Mouse (Mus musculus) MEL (cell line): ENCODE results near the gene Vipr1. TPM values are rescaled to one million over a fixed set of nuclear protein-coding genes. Genes with fewer than 3 reads are reported as not detected.

Experiments
- DNase-seq: peaks from one replicate; pipeline ENCODE4 v3.0.0; 2011; ENCODE audit warnings: low read depth, low spot score
- H3K27ac ChIP-seq: 2 replicates; pipeline ENCODE4 v1.5.1; 2012; ENCODE audit warnings: low read depth, mild to moderate bottlenecking, control low read depth, low read length, moderate library complexity; ENCODE audit not compliant: control insufficient read depth
- H3K27me3 ChIP-seq, 2 experiments: fragments of 150-350 bp in 1 of 2; sonication (generic) in 1 of 2; 2 replicates each; pipeline ENCODE4 v1.6.1; 2012; ENCODE audit warnings: low read length in 2 of 2, mild to moderate bottlenecking in 2 of 2, improper control_type of control experiment in 1 of 2, moderate library complexity in 1 of 2; ENCODE audit not compliant: insufficient read depth in 2 of 2, control insufficient read depth in 1 of 2
- H3K36me3 ChIP-seq, 2 experiments: 2 replicates each; pipeline ENCODE4 v1.6.1; 2012 to 2014; ENCODE audit warnings: low read length in 2 of 2, improper control_type of control experiment in 1 of 2, inconsistent platforms in 1 of 2, mild to moderate bottlenecking in 1 of 2; ENCODE audit not compliant: insufficient read depth in 2 of 2, control insufficient read depth in 1 of 2
- H3K4me1 ChIP-seq, 2 experiments: fragments of 150-350 bp in 1 of 2; sonication (generic) in 1 of 2; 2 replicates each; pipeline ENCODE4 v1.6.1; 2012; ENCODE audit warnings: low read length in 2 of 2, improper control_type of control experiment in 1 of 2, mild to moderate bottlenecking in 1 of 2; ENCODE audit not compliant: insufficient read depth in 2 of 2, control insufficient read depth in 1 of 2
- H3K4me3 ChIP-seq, 2 experiments: fragments of 150-350 bp in 1 of 2; sonication (generic) in 1 of 2; 2 replicates each; pipeline ENCODE4 v1.5.1; 2012; ENCODE audit warnings: low read depth in 2 of 2, low read length in 2 of 2, mild to moderate bottlenecking in 2 of 2, moderate library complexity in 2 of 2, control low read depth in 1 of 2, improper control_type of control experiment in 1 of 2; ENCODE audit not compliant: control insufficient read depth in 1 of 2, insufficient read depth in 1 of 2
- H3K79me2 ChIP-seq: 2 replicates; pipeline ENCODE4 v1.6.1; 2012; ENCODE audit warnings: mild to moderate bottlenecking, low read length, moderate library complexity; ENCODE audit not compliant: control insufficient read depth, poor library complexity, insufficient read depth
- H3K9ac ChIP-seq: 2 replicates; pipeline ENCODE4 v1.6.1; 2012; ENCODE audit warnings: low read depth, mild to moderate bottlenecking, control low read depth, low read length, moderate library complexity; ENCODE audit not compliant: control insufficient read depth, poor library complexity, severe bottlenecking
- H3K9me3 ChIP-seq: fragments of 150-350 bp; sonication (generic); replicated peaks from 2 replicates; pipeline ENCODE4 v1.6.1; 2012; ENCODE audit warnings: mild to moderate bottlenecking, low read length, improper control_type of control experiment, moderate library complexity; ENCODE audit not compliant: insufficient read depth
- CHD1 ChIP-seq: IDR thresholded peaks from 2 replicates; pipeline ENCODE4 v1.6.1; 2012; ENCODE audit warnings: low read depth, mild to moderate bottlenecking, inconsistent platforms, low read length, improper control_type of control experiment
- CHD2 ChIP-seq: IDR thresholded peaks from 2 replicates; pipeline ENCODE4 v1.6.1; 2011; ENCODE audit warnings: low read length, improper control_type of control experiment
- CTCF ChIP-seq, 3 experiments: IDR thresholded peaks in 2 of 3; conservative IDR thresholded peaks in 1 of 3; 2 replicates each; pipeline ENCODE4 v1.5.1; 2011 to 2012; ENCODE audit warnings: low read length in 3 of 3, low read depth in 2 of 3, mild to moderate bottlenecking in 2 of 3, improper control_type of control experiment in 1 of 3, inconsistent platforms in 1 of 3, mixed read lengths in 1 of 3, moderate library complexity in 1 of 3; ENCODE audit not compliant: control insufficient read depth in 1 of 3, insufficient read depth in 1 of 3, poor library complexity in 1 of 3, severe bottlenecking in 1 of 3
- E2F4 ChIP-seq: IDR thresholded peaks from 2 replicates; pipeline ENCODE4 v1.6.1; 2011; ENCODE audit warnings: low read depth, low read length, improper control_type of control experiment, borderline replicate concordance
- ELF1 ChIP-seq: IDR thresholded peaks from 2 replicates; pipeline ENCODE4 v1.6.1; 2014; ENCODE audit warnings: low read depth, mild to moderate bottlenecking, inconsistent platforms, low read length, improper control_type of control experiment, moderate library complexity
- EP300 ChIP-seq, 2 experiments: IDR thresholded peaks; 2 replicates each; pipeline ENCODE4 v1.6.1; 2011; ENCODE audit warnings: improper control_type of control experiment in 2 of 2, low read length in 2 of 2, low read depth in 1 of 2, mild to moderate bottlenecking in 1 of 2
- GABPA ChIP-seq: IDR thresholded peaks from 2 replicates; pipeline ENCODE4 v1.6.1; 2012; ENCODE audit warnings: low read depth, mild to moderate bottlenecking, inconsistent platforms, low read length, improper control_type of control experiment, moderate library complexity
- HCFC1 ChIP-seq: IDR thresholded peaks from 2 replicates; pipeline ENCODE4 v1.6.1; 2012; ENCODE audit warnings: low read depth, mild to moderate bottlenecking, inconsistent platforms, low read length, improper control_type of control experiment, moderate library complexity
- JUND ChIP-seq: IDR thresholded peaks from 2 replicates; pipeline ENCODE4 v1.6.1; 2011; ENCODE audit warnings: low read depth, mild to moderate bottlenecking, improper control_type of control experiment, low read length
- MAX ChIP-seq: IDR thresholded peaks from 2 replicates; pipeline ENCODE4 v1.6.1; 2011; ENCODE audit warnings: low read length, improper control_type of control experiment
- MAZ ChIP-seq: IDR thresholded peaks from 2 replicates; pipeline ENCODE4 v1.6.1; 2012; ENCODE audit warnings: low read depth, mild to moderate bottlenecking, inconsistent platforms, low read length, improper control_type of control experiment
- MXI1 ChIP-seq: IDR thresholded peaks from 2 replicates; pipeline ENCODE4 v1.6.1; 2011; ENCODE audit warnings: mild to moderate bottlenecking, low read depth, low read length, improper control_type of control experiment
- MYC ChIP-seq: IDR thresholded peaks from 2 replicates; pipeline ENCODE4 v1.6.1; 2011; ENCODE audit warnings: low read depth, mild to moderate bottlenecking, low read length, improper control_type of control experiment, moderate library complexity
- NELFE ChIP-seq: IDR thresholded peaks from 2 replicates; pipeline ENCODE4 v1.6.1; 2011; ENCODE audit warnings: low read depth, low read length, improper control_type of control experiment
- NRF1 ChIP-seq: IDR thresholded peaks from 2 replicates; pipeline ENCODE4 v1.6.1; 2014; ENCODE audit warnings: low read depth, mild to moderate bottlenecking, inconsistent platforms, low read length, improper control_type of control experiment, moderate library complexity; ENCODE audit not compliant: poor library complexity, insufficient read depth, severe bottlenecking
- POLR2A ChIP-seq, 2 experiments: IDR thresholded peaks; 2 replicates each; pipeline ENCODE4 v1.6.1; 2011 to 2012; ENCODE audit warnings: low read length in 2 of 2, mild to moderate bottlenecking in 2 of 2, control low read depth in 1 of 2, improper control_type of control experiment in 1 of 2, low read depth in 1 of 2, moderate library complexity in 1 of 2; ENCODE audit not compliant: control insufficient read depth in 1 of 2, insufficient read depth in 1 of 2, poor library complexity in 1 of 2
- RCOR1 ChIP-seq: IDR thresholded peaks from 2 replicates; pipeline ENCODE4 v1.6.1; 2012; ENCODE audit warnings: low read depth, mild to moderate bottlenecking, inconsistent platforms, low read length, improper control_type of control experiment
- SIN3A ChIP-seq: IDR thresholded peaks from 2 replicates; pipeline ENCODE4 v1.6.1; 2012; ENCODE audit warnings: low read length, improper control_type of control experiment, inconsistent platforms
- TBP ChIP-seq: IDR thresholded peaks from 2 replicates; pipeline ENCODE4 v1.8.0; 2011; ENCODE audit warnings: low read depth, low read length, improper control_type of control experiment
- TCF12 ChIP-seq: IDR thresholded peaks from 2 replicates; pipeline ENCODE4 v1.6.1; 2014; ENCODE audit warnings: low read depth, mild to moderate bottlenecking, inconsistent platforms, low read length, improper control_type of control experiment, moderate library complexity
- USF1 ChIP-seq: IDR thresholded peaks from 2 replicates; pipeline ENCODE4 v1.6.1; 2014; ENCODE audit warnings: low read depth, mild to moderate bottlenecking, inconsistent platforms, low read length, improper control_type of control experiment, moderate library complexity
- ZMIZ1 ChIP-seq: IDR thresholded peaks from 2 replicates; pipeline ENCODE4 v1.6.1; 2012; ENCODE audit warnings: low read depth, mild to moderate bottlenecking, inconsistent platforms, low read length, improper control_type of control experiment, moderate library complexity
- ZNF384 ChIP-seq: IDR thresholded peaks from 2 replicates; pipeline ENCODE4 v1.6.1; 2012; ENCODE audit warnings: low read depth, mild to moderate bottlenecking, inconsistent platforms, low read length, improper control_type of control experiment
- polyA plus RNA-seq, 2 experiments: library from polyadenylated mRNA; stranded (reverse) in 1 of 2; unstranded in 1 of 2; fragments of >175 nt in 1 of 2; fragments of >200 nt in 1 of 2; gene quantifications; 2 replicates each; pipeline versions ENCODE4 v1.2.1 to v1.2.4; 2012; ENCODE audit warnings: low replicate concordance in 2 of 2, low read depth in 1 of 2; ENCODE audit not compliant: insufficient read length in 2 of 2, insufficient read depth in 1 of 2, missing spikeins in 1 of 2
- total RNA-seq: library from RNA; depleted of rRNA; stranded (reverse); fragments of 300-350 nt; gene quantifications from 2 replicates; pipeline ENCODE4 v1.2.3, GENCODE M21; 2012

Gene Vipr1
- total and polyA plus RNA-seq, 3 experiments = not detected

GRCm38 (mm10) chr9:121709898-121710583 is 67.5 kb downstream of the Vipr1 start, which contains the start of gene Ss18l2:
TSS of gene Ss18l2 (plus strand) at chr9:121710329.
- H3K27ac ChIP-seq = peak within 1 kb of the TSS; percentile 82
- TF ChIP-seq NRF1 (0 out of 2 replicates have a peak, but pooled peaks have one; percentile 29), NELFE (peak; percentile 48), RCOR1 (peak; percentile 53; the same call in 1 of the 2 replicates), CHD2 (peak; percentile 37; the same call in 1 of the 2 replicates), MAZ (peak; percentile 90), CHD1 (0 out of 2 replicates have a peak, but pooled peaks have one; percentile 34), MAX (peak; percentile 84), TBP (peak; percentile 13; the same call in 1 of the 2 replicates), E2F4 (no peak), EP300 (IDR thresholded peaks at IDR 0.05; ENCODE audit: low read depth in 1 of 2, low read length in 2 of 2) (peak in 1 of 2 experiments; percentile 9; a peak in 1 of 4 replicates), GABPA (no peak), TCF12 (no peak), MYC (peak; percentile 60; the same call in 1 of the 2 replicates), SIN3A (peak; percentile 94), ZMIZ1 (peak; percentile 1; the same call in 1 of the 2 replicates), MXI1 (peak; percentile 96), JUND (no peak), ZNF384 (peak; percentile 99), POLR2A (IDR thresholded peaks at IDR 0.05; ENCODE audit: control insufficient read depth in 1 of 2, insufficient read depth in 1 of 2, low read depth in 1 of 2, low read length in 2 of 2, poor library complexity in 1 of 2) (peak in 1 of 2 experiments; percentile 62; a peak in 2 of 4 replicates), HCFC1 (peak; percentile 87), USF1 (0 out of 2 replicates have a peak, but pooled peaks have one; percentile 33), CTCF (IDR thresholded peaks at IDR 0.05 in 2 of 3, conservative IDR thresholded peaks at IDR 0.05 in 1 of 3; ENCODE audit: control insufficient read depth in 1 of 3, insufficient read depth in 1 of 3, low read depth in 2 of 3, low read length in 3 of 3, poor library complexity in 1 of 3, severe bottlenecking in 1 of 3) (no peak), ELF1 (no peak)
- no peaks in the 10 kb centered on the region for H3K27me3 ChIP-seq
- peaks cover 1 to 30% of the 10 kb centered on the region in 2 experiments; a peak in 3 of 4 replicates for H3K36me3 ChIP-seq
- H3K9ac ChIP-seq = peak within 1 kb of the TSS; percentile 94
- peaks cover 15 to 40% of the 10 kb centered on the region in 2 experiments for H3K4me1 ChIP-seq
- peak; percentile 99 for DNase-seq
- H3K4me3 ChIP-seq = peak within 1 kb of the TSS; percentile 91 to 98
- H3K9me3 ChIP-seq = no peaks in the 10 kb centered on the region
- H3K79me2 ChIP-seq = peaks cover 17% of the 10 kb centered on the region
